ENCODE assay signal across 8 mouse cellular contexts in genomic region chrX:102119042-102119864, GRCm38 (mm10). TPM values are rescaled to one million over a fixed set of nuclear protein-coding genes. Genes with fewer than 3 reads are reported as not detected.
DNase-seq lines count a peak whose midpoint lies in the region; ATAC-seq and TF ChIP-seq lines count a peak whose summit lies in the region.

TSS of gene Pin4 (plus strand) at chrX:102119447.

- TF ChIP-seq CTCF in E14TG2a.4 (conservative IDR thresholded peaks at IDR 0.05; ENCODE audit: low read length): no peak
- TF ChIP-seq CTCF in heart, postnatal 0 days (IDR thresholded peaks at IDR 0.05; ENCODE audit: low read depth): no peak
- TF ChIP-seq CTCF in testis, adult 2 months (IDR thresholded peaks at IDR 0.05; ENCODE audit: control insufficient read depth, insufficient read depth, insufficient replicate concordance, low read depth, low read length): no peak

- H3K4me2 ChIP-seq in forebrain, embryonic 12.5 days: peak within 1 kb of the TSS; percentile 62
- peak within 1 kb of the TSS; percentile 70 for H3K4me2 ChIP-seq in heart, postnatal 0 days (ENCODE audit: low read depth, low read length)
- H3K4me2 ChIP-seq in liver, embryonic 16.5 days (ENCODE audit: low read depth, low read length): peak within 1 kb of the TSS; percentile 66
- peak within 1 kb of the TSS; percentile 66 for H3K4me2 ChIP-seq in neural tube, embryonic 13.5 days

- peak within 1 kb of the TSS; percentile 90 for H3K4me3 ChIP-seq in E14TG2a.4 (replicated peaks; ENCODE audit: low read length)
- peak within 1 kb of the TSS; percentile 63 for H3K4me3 ChIP-seq in forebrain, embryonic 12.5 days (replicated peaks)
- H3K4me3 ChIP-seq in heart, postnatal 0 days (ENCODE audit: low read depth, low read length): peak within 1 kb of the TSS; percentile 68
- H3K4me3 ChIP-seq in liver, embryonic 16.5 days (ENCODE audit: low read depth, low read length): peak within 1 kb of the TSS; percentile 76
- peak within 1 kb of the TSS; percentile 62 for H3K4me3 ChIP-seq in neural tube, embryonic 13.5 days
- peak within 1 kb of the TSS; percentile 94 for H3K4me3 ChIP-seq in testis, adult 2 months (ENCODE audit: control insufficient read depth, low read depth, low read length)

- WGBS in forebrain, embryonic 12.5 days: 24% methylated on average over 30 of the region's 30 CpGs
- WGBS in heart, postnatal 0 days: 15% methylated on average over 30 of the region's 30 CpGs
- 10% methylated on average over 30 of the region's 30 CpGs for WGBS in liver, embryonic 16.5 days (ENCODE audit: insufficient replicate concordance)
- 13% methylated on average over 30 of the region's 30 CpGs for WGBS in neural tube, embryonic 13.5 days

- peaks cover 17% of the 10 kb centered on the region for H3K36me3 ChIP-seq in E14TG2a.4 (ENCODE audit: insufficient read depth, low read length)
- H3K36me3 ChIP-seq in forebrain, embryonic 12.5 days (replicated peaks): peaks cover 4% of the 10 kb centered on the region
- 0 out of 2 replicates have a peak, but pooled peaks cover 4% of the 10 kb centered on the region for H3K36me3 ChIP-seq in heart, postnatal 0 days (replicated peaks; ENCODE audit: control insufficient read depth, insufficient read depth, low read length)
- H3K36me3 ChIP-seq in liver, embryonic 16.5 days (ENCODE audit: control insufficient read depth, insufficient read depth): peaks cover 2% of the 10 kb centered on the region
- peaks cover 17% of the 10 kb centered on the region; the same call in 1 of the 2 replicates for H3K36me3 ChIP-seq in neural tube, embryonic 13.5 days
- no peaks in the 10 kb centered on the region for H3K36me3 ChIP-seq in testis, adult 2 months (ENCODE audit: control insufficient read depth, insufficient read depth, low read length)

- peak; percentile 97 for ATAC-seq in forebrain, embryonic 12.5 days (ENCODE audit: low FRiP score)
- ATAC-seq in heart, postnatal 0 days (ENCODE audit: insufficient read depth, low read depth): peak; percentile 98
- peak; percentile 99 for ATAC-seq in liver, embryonic 16.5 days (ENCODE audit: low read depth)
- peak; percentile 99 for ATAC-seq in neural tube, embryonic 13.5 days (ENCODE audit: low read depth)

- TF ChIP-seq EP300 in heart, postnatal 0 days (IDR thresholded peaks at IDR 0.05; ENCODE audit: low read depth): no peak

- DNase-seq in c-Kit-positive CD71-positive TER-119-positive erythroid progenitor cells, embryonic 14.5 days (ENCODE audit: low spot score): peak; percentile 91
- peak; percentile 95 for DNase-seq in heart, postnatal 0 days (ENCODE audit: low spot score)
- DNase-seq in kidney, postnatal 4 days: peak; percentile 95 to 96

- no peak for TF ChIP-seq POLR2A in testis, adult 2 months (IDR thresholded peaks at IDR 0.05; ENCODE audit: control insufficient read depth, low read depth, low read length)

- H3K9me3 ChIP-seq in E14TG2a.4 (ENCODE audit: low read length): no peaks in the 10 kb centered on the region
- no peaks in the 10 kb centered on the region for H3K9me3 ChIP-seq in forebrain, embryonic 12.5 days
- H3K9me3 ChIP-seq in heart, postnatal 0 days (replicated peaks; ENCODE audit: control insufficient read depth, low read length): no peaks in the 10 kb centered on the region
- no peaks in the 10 kb centered on the region for H3K9me3 ChIP-seq in liver, embryonic 16.5 days (replicated peaks; ENCODE audit: control insufficient read depth, low read length)
- no peaks in the 10 kb centered on the region for H3K9me3 ChIP-seq in neural tube, embryonic 13.5 days

- H3K9ac ChIP-seq in forebrain, embryonic 12.5 days: peak within 1 kb of the TSS; percentile 66
- H3K9ac ChIP-seq in heart, postnatal 0 days (replicated peaks; ENCODE audit: low read depth, low read length): peak within 1 kb of the TSS; percentile 69
- peak within 1 kb of the TSS; percentile 73 for H3K9ac ChIP-seq in liver, embryonic 16.5 days (ENCODE audit: low read depth, low read length)
- peak within 1 kb of the TSS; percentile 74 for H3K9ac ChIP-seq in neural tube, embryonic 13.5 days

- H3K4me1 ChIP-seq in E14TG2a.4 (replicated peaks; ENCODE audit: low read depth, low read length): peaks cover 7% of the 10 kb centered on the region
- peaks cover 4% of the 10 kb centered on the region for H3K4me1 ChIP-seq in forebrain, embryonic 12.5 days
- H3K4me1 ChIP-seq in heart, postnatal 0 days (ENCODE audit: control insufficient read depth, insufficient read depth): no peaks in the 10 kb centered on the region
- H3K4me1 ChIP-seq in liver, embryonic 16.5 days (ENCODE audit: control insufficient read depth, low read depth, low read length): peaks cover 2% of the 10 kb centered on the region; the same call in 1 of the 2 replicates
- H3K4me1 ChIP-seq in neural tube, embryonic 13.5 days (replicated peaks): peaks cover 6% of the 10 kb centered on the region
- H3K4me1 ChIP-seq in testis, adult 2 months (ENCODE audit: control insufficient read depth, insufficient read depth, low read length): no peaks in the 10 kb centered on the region

- H3K27ac ChIP-seq in forebrain, embryonic 12.5 days: peak within 1 kb of the TSS; percentile 73
- peak within 1 kb of the TSS; percentile 32; the same call in 1 of the 2 replicates for H3K27ac ChIP-seq in heart, postnatal 0 days (ENCODE audit: low read depth)
- H3K27ac ChIP-seq in liver, embryonic 16.5 days (ENCODE audit: low read length): no peak within 1 kb of the TSS
- H3K27ac ChIP-seq in neural tube, embryonic 13.5 days (replicated peaks): peak within 1 kb of the TSS; percentile 84
- peak within 1 kb of the TSS; percentile 76 for H3K27ac ChIP-seq in testis, adult 2 months (ENCODE audit: control insufficient read depth, insufficient read depth, low read depth, low read length)

- no peaks in the 10 kb centered on the region for H3K27me3 ChIP-seq in E14TG2a.4 (ENCODE audit: insufficient read depth, low read length)
- peaks cover 12% of the 10 kb centered on the region; the same call in 1 of the 2 replicates for H3K27me3 ChIP-seq in forebrain, embryonic 12.5 days
- no peaks in the 10 kb centered on the region for H3K27me3 ChIP-seq in heart, postnatal 0 days (ENCODE audit: control insufficient read depth, insufficient read depth, low read length)
- H3K27me3 ChIP-seq in liver, embryonic 16.5 days (ENCODE audit: control insufficient read depth, insufficient read depth, low read depth, low read length): peaks cover 7% of the 10 kb centered on the region
- peaks cover under 1% of the 10 kb centered on the region for H3K27me3 ChIP-seq in neural tube, embryonic 13.5 days
- no peaks in the 10 kb centered on the region for H3K27me3 ChIP-seq in testis, adult 2 months (ENCODE audit: control insufficient read depth, insufficient read depth, low read length)

RNA-seq across cellular contexts. Expression of gene Pin4, which starts in this region (rescaled TPM):
- polyA plus RNA-seq in forebrain, embryonic 12.5 days (2016; fragmentation: Nextera tagmentation; extraction: Ambion mirVana): 82.2 and 84.4 TPM in 2 replicates
- total RNA-seq in heart, postnatal 0 days (2014; rRNA removed; ENCODE audit: low replicate concordance): not detected in 2 replicates
- 52.9 and 69.3 TPM in 2 replicates for polyA plus RNA-seq in heart, postnatal 0 days (2015; fragmentation: Nextera tagmentation; extraction: Ambion mirVana)
- 35.7 and 38.8 TPM in 2 replicates for polyA plus RNA-seq in liver, embryonic 16.5 days (2015; fragmentation: Nextera tagmentation; extraction: Ambion mirVana)
- 77.1 and 97.1 TPM in 2 replicates for polyA plus RNA-seq in neural tube, embryonic 13.5 days (2015; fragmentation: Nextera tagmentation; extraction: Ambion mirVana)
- polyA plus RNA-seq in testis, adult 2 months (2012; rRNA removed): 4.2 and 5.1 TPM in 2 replicates
